Mouse (Mus musculus) large intestine, adult 2 months (tissue): ENCODE measurements around the gene Clec9a. TPM values are rescaled to one million over a fixed set of nuclear protein-coding genes. Genes with fewer than 3 reads are reported as not detected.

ENCODE experiments used
- DNase-seq: peaks from one replicate; pipeline ENCODE4 v3.0.0-alpha.2; 2012; ENCODE audit warnings: low read depth, low spot score
- WGBS: fragments of 180-500 bp; shearing (Covaris S2); methylation state at CpG from one replicate; pipeline ENCODE4 v1.1.7; 2018; 5-methylcytosine and 5-hydroxymethylcytosine counted together
- polyA plus RNA-seq: library from polyadenylated mRNA; depleted of rRNA; stranded (reverse); fragments of >200 nt; gene quantifications from 2 replicates; pipeline ENCODE4 v1.2.3, GENCODE M21; 2012; rRNA removed

Gene Clec9a
- 0.60 and 0.99 TPM in 2 replicates for polyA plus RNA-seq

- whole genome bisulfite sequencing = 90% methylated on average over 2 of the region's 2 CpGs
- no peak for DNase-seq
Measured at GRCm38 (mm10) chr6:129408562-129408961, at the start of gene Clec9a. Gene Clec9a, plus strand, starts transcription at chr6:129408862.

DNA sequence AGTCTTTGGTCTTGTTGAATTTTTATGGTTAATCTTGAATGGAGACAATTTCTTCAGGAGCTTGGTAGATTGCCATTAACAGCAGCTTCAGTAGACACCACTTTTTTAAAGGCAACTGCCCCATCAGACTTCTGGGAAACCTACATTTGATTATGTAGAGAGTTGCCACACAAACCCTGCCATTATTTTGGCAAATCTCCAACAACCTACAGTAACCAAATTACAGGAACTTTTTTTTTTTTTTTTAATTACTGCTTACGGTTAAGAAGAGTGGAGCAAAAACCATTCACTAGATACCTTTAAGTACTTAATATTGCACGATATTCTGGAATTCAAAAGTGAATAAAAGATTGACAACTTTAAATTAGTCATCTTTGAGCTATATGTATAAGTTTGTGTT lies 49.1 kb upstream of the Clec9a start:
- DNase-seq = no peak
- WGBS = 90% methylated on average over 2 of the region's 2 CpGs

- WGBS = 45% methylated on average over 1 of the region's 1 CpGs
- no peak for DNase-seq
Measured at GRCm38 (mm10) chr6:129363942-129364341, 44.7 kb upstream of the Clec9a start.

DNA sequence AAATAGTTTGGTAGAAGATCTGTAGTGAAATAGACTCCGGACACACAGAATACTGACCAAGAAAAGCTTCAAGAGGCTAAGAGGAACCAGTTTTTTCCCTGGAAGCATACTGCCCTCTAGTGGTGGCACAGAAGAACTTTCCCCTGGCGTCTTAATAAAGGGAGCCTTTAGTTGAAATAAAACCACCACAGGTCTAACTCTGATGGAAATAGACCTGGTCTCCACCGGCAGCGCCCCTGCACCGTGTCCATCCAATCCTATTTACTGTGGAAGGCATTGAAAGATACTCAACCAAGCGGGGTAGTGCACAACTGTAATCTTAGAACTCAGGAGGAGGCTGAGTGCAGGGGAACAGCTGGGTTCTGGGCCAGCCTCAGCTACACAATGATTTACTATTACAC lies 42.7 kb upstream of the Clec9a start:
- 8% methylated on average over 6 of the region's 6 CpGs for WGBS
- DNase-seq = peak; percentile 22

DNA sequence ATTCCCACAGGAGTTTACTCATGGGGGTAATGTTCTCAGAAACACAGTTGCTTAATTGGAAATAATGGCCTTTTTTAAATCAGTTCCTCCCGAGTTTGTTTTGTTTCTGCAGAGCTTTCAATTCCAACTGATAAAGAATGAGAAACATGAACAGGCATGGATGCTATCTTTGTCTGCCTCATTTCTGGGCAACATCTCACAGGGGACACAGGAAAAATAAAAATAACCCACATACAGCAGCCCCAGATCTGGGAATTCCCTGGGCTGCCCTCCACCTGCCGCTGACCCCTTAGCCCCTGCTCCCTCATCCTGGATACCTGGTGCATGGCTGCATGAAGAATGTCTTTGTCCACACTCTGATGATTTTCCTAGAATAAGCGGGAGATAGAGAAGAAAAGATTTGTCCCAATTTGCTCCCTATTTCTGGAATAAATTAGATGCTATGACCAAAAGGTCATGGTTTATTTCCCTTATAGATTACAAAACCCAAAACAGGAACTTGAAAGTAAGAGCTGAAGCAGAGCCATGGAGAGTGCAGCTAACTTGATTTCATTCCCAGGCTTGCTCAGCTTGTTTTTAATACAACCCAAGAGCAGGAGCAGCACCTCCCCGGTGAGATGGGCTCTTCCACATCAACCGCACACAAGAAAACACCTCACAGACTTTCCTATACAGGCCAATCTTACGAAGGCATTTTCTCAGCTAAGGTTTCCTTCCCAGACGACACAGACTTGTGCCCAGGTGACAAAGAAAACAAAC lies 39.1 kb upstream of the Clec9a start:
- DNase-seq = no peak
- 67% methylated on average over 7 of the region's 7 CpGs for WGBS

GRCm38 (mm10) chr6:129374937-129375471 lies 33.7 kb upstream of the Clec9a start:
- WGBS = 30% methylated on average over 2 of the region's 2 CpGs
- peak; percentile 53 for DNase-seq

GRCm38 (mm10) chr6:129380454-129380853 lies 28.2 kb upstream of the Clec9a start:
- DNase-seq = no peak
- WGBS = 86% methylated on average over 4 of the region's 4 CpGs

- no peak for DNase-seq
- WGBS = 25% methylated on average over 1 of the region's 1 CpGs
Measured at GRCm38 (mm10) chr6:129381736-129382135, 26.9 kb upstream of the Clec9a start.

GRCm38 (mm10) chr6:129383466-129383865 lies 25.2 kb upstream of the Clec9a start:
- DNase-seq = no peak
- WGBS = 12% methylated on average over 3 of the region's 3 CpGs

DNA sequence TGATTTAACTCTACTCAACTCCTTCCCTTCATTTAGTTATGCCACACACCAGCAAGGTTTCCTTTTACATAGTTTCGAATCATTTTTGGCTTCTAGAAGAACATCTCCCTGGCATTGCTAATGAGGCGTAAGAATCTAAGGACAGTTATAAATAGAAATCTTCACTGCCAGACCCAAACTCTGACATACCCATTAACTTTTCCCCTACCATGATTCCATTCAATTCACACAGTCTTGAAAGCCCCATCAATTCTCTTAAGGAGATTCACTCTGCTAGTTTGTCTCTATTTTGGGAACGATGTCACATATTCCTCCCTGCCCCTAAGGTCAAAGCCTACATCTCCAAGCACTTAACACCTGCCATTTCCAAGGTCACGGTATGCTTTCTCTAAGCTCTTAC lies 23.7 kb upstream of the Clec9a start:
- DNase-seq = no peak
- 85% methylated on average over 4 of the region's 4 CpGs for WGBS

- DNase-seq = no peak
- 86% methylated on average over 2 of the region's 2 CpGs for WGBS
Measured at GRCm38 (mm10) chr6:129385774-129386173, 22.9 kb upstream of the Clec9a start, which contains the start of gene Clec12b. Gene Clec12b, minus strand, starts transcription at chr6:129385874.

DNA sequence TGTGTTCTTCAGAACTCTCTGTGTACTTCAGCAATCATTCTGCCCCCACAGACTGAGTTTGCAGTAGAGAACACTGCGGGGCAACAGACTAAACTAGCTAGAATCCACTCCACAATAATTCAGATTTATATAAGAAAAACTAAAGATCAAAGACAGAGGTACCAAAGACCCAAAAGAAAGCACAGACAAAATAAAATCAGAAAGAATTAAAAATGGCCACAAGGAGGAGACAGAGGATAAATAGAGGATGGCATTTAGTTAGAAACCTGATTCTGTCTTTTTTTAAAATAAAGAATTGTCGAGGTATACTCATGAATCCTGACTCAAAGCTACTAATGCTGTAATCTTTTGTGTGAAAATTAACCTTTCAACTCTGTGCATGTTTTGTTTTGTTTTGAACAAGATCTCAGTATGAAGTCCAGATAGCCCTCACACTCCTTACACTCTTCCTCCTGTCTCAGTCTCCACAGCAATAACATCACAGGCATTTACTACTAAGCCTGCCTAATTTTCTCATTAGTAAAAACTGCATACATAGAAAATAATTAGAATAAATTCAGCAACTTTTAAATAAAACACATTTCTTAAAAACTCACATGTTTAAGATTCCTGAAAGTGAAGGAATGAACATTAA lies 15.5 kb upstream of the Clec9a start:
- WGBS = 14% methylated on average over 2 of the region's 2 CpGs
- DNase-seq = no peak

GRCm38 (mm10) chr6:129393732-129394131 lies 14.9 kb upstream of the Clec9a start:
- 76% methylated on average over 6 of the region's 6 CpGs for WGBS

GRCm38 (mm10) chr6:129396997-129397396 lies 11.7 kb upstream of the Clec9a start, which contains the start of gene Clec1b:
Gene Clec1b, plus strand, starts transcription at chr6:129397297.
- WGBS = 75% methylated on average over 8 of the region's 8 CpGs
- no peak for DNase-seq

More at GRCm38 (mm10) chr6:129393732-129394131, 14.9 kb upstream of the Clec9a start:
- DNase-seq = no peak

GRCm38 (mm10) chr6:129399945-129400344 lies 8.7 kb upstream of the Clec9a start:
- DNase-seq = no peak

DNA sequence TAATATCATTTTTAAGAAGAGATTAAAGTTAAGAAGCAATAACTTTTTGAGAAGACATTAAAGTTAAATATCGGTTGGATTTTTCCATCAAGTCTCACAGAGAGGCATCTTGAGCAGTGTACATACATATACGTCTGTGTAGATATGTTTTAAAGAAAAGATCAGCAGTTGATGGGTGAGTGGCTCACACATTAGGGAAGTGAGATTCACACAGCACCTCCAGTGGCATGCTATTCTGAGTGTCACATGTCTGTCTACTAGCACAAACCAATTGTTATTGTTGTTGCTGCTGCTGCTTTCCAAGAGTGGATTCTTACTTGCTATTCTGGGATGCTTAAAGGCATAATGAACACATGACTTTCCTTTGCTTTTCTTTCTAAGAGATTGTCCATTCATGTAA lies 6.3 kb upstream of the Clec9a start:
- no peak for DNase-seq
- WGBS = 89% methylated on average over 2 of the region's 2 CpGs

More at GRCm38 (mm10) chr6:129399945-129400344, 8.7 kb upstream of the Clec9a start:
- WGBS = 52% methylated on average over 6 of the region's 6 CpGs

- 73% methylated on average over 6 of the region's 6 CpGs for WGBS
- DNase-seq = no peak
Measured at GRCm38 (mm10) chr6:129403391-129403790, 5.3 kb upstream of the Clec9a start.

DNA sequence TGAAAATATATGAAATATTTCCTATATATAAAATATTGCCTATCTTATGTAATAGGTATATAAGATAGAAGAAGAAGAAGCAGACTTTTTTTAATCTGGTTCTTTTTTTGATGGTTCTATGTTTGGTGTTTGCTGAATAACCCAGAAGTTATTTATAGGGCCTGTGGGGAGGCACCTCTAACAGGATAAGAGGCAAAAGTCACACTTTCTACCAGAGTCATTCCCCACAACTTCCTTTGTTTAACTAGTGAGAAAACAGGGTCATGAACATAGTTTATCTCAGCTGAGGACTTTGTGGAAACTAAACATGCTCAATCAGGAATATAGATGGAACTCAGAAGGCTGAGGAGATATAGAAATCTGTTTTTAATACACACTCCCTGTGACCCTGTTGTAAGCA lies 2.7 kb upstream of the Clec9a start:
- no peak for DNase-seq

DNA sequence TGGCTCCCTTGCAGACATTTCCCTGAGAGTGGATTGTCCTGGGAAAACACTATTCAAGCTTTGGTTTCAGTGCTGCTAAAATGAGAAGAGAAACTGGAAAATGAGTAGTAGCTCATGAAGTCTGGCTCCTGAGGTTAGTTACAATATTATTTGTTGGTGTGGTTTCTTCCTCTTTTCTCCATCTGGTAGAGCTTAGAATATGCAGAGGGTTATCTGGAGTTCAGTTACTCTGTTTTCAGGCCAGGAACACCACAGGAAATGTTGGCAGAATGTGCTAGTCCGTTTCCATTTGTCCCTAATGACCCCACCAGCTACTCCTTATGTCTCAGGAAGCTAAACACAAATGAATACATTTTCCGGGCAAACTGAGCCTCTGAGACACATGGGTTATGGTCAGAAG lies 1.3 kb upstream of the Clec9a start:
- WGBS = 57% methylated on average over 2 of the region's 2 CpGs
- DNase-seq = no peak

DNA sequence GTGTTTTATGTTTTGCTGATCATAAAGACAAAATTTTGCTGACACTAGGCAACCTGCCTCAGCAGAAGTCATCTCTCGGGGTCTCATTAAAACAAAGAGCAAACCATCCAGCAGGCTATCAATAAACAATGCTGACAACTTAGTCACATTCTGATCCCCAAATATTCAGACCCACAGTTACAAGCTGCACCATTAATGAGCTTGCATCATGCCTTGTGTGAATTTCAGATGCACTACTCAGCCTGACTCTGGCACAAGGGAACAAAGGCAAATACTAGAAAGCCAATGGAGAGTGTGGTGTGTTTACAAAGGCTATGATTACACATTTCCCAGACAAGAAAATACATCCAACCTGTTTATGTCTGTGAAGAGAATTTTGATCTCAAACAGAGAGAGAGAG lies 5.5 kb downstream of the Clec9a start:
- no peak for DNase-seq
- 79% methylated on average over 1 of the region's 1 CpGs for WGBS

GRCm38 (mm10) chr6:129422311-129422710 lies 13.6 kb downstream of the Clec9a start:
- no peak for DNase-seq
- WGBS = 24% methylated on average over 3 of the region's 3 CpGs
